Mouse (Mus musculus) liver, adult 2 months (tissue): ENCODE results near the gene Gm10318.

ENCODE experiments used
- CTCF ChIP-seq: fragments of 200-500 bp; IDR thresholded peaks from 2 replicates; pipeline ENCODE4 v1.5.1; 2011; ENCODE audit warnings: low read depth, low read length, control low read depth
- POLR2A ChIP-seq: fragments of 200-500 bp; IDR thresholded peaks from 2 replicates; pipeline ENCODE4 v1.6.1; 2011; ENCODE audit warnings: low read length, control low read depth; ENCODE audit not compliant: insufficient read depth; ENCODE audit errors: extremely low read depth

DNA sequence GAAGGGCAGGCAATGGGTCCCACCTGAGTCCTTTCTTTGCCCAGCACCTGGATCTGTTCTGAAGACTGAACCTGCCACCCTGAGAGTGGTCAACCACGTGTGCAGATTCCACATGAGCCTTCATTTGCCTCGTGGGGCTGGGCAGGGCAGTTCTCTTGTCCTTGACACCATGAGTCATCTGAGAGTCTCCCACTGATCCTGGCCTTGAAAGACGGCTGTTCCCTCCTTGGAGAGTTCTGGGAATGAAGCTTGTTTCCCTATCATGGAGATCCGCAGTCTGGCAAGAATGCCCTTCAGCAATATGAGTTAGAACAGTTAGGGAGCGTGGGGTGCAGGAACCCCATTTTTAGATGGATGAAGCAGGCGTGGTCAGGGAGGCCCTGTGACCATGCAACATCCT is 13.7 kb upstream of the Gm10318 start:
- TF ChIP-seq CTCF = no peak
- TF ChIP-seq POLR2A = no peak
